Mouse (Mus musculus) CH12.LX (cell line): ENCODE data around the gene Nupr1. TPM values are rescaled to one million over a fixed set of nuclear protein-coding genes. Genes with fewer than 3 reads are reported as not detected.

ENCODE experiments used
- DNase-seq: peaks from one replicate; pipeline ENCODE4 v3.0.0-alpha.2; 2013; ENCODE audit errors: extremely low read depth
- H3K27ac ChIP-seq: 2 replicates; pipeline ENCODE4 v1.5.1; 2012; ENCODE audit warnings: low read depth, mild to moderate bottlenecking, control low read depth, moderate library complexity; ENCODE audit not compliant: insufficient read depth
- H3K27me3 ChIP-seq: replicated peaks from 2 replicates; pipeline ENCODE3; 2012; ENCODE audit warnings: inconsistent platforms
- H3K36me3 ChIP-seq, 2 experiments: replicated peaks in 1 of 2; 2 replicates each; pipeline versions ENCODE3 to v1.6.1; 2012; ENCODE audit warnings: inconsistent platforms in 1 of 2, low read length in 1 of 2, mild to moderate bottlenecking in 1 of 2, mixed read lengths in 1 of 2, moderate library complexity in 1 of 2; ENCODE audit not compliant: control insufficient read depth in 1 of 2, insufficient read depth in 1 of 2
- H3K4me1 ChIP-seq, 2 experiments: 2 replicates each; pipeline ENCODE4 v1.6.1; 2012; ENCODE audit warnings: inconsistent platforms in 1 of 2, moderate library complexity in 1 of 2; ENCODE audit not compliant: insufficient read depth in 2 of 2, control insufficient read depth in 1 of 2
- H3K4me2 ChIP-seq: 2 replicates; pipeline ENCODE4 v1.6.1; 2012; ENCODE audit warnings: low read depth, mild to moderate bottlenecking, control low read depth; ENCODE audit not compliant: poor library complexity, insufficient read depth, severe bottlenecking
- H3K4me3 ChIP-seq, 3 experiments: fragments of 150-350 bp in 1 of 3; sonication (generic) in 1 of 3; replicated peaks in 1 of 3; 2 replicates each; pipeline versions ENCODE3 to v1.5.1; 2011 to 2012; ENCODE audit warnings: low read depth in 2 of 3, low read length in 2 of 3, mild to moderate bottlenecking in 2 of 3, moderate library complexity in 2 of 3, control low read depth in 1 of 3, improper control_type of control experiment in 1 of 3, inconsistent platforms in 1 of 3, mixed read lengths in 1 of 3; ENCODE audit not compliant: poor library complexity in 1 of 3
- H3K79me2 ChIP-seq: replicated peaks from 2 replicates; pipeline ENCODE4 v1.6.1; 2012; ENCODE audit warnings: mild to moderate bottlenecking, moderate library complexity; ENCODE audit not compliant: control insufficient read depth, poor library complexity, insufficient read depth, severe bottlenecking; ENCODE audit errors: extremely low read depth
- H3K9ac ChIP-seq: 2 replicates; pipeline ENCODE4 v1.6.1; 2012; ENCODE audit warnings: low read depth, mild to moderate bottlenecking, control low read depth, moderate library complexity; ENCODE audit not compliant: insufficient read depth
- H3K9me3 ChIP-seq: replicated peaks from 2 replicates; pipeline ENCODE3; 2012; ENCODE audit warnings: low read length, inconsistent platforms, mixed read lengths
- BHLHE40 ChIP-seq: IDR thresholded peaks from 2 replicates; pipeline ENCODE4 v1.6.1; 2011; ENCODE audit warnings: mild to moderate bottlenecking, low read depth, low read length, improper control_type of control experiment
- CHD1 ChIP-seq: IDR thresholded peaks from 2 replicates; pipeline ENCODE4 v1.6.1; 2012; ENCODE audit warnings: low read depth, low read length, improper control_type of control experiment, inconsistent platforms
- CHD2 ChIP-seq: IDR thresholded peaks from 2 replicates; pipeline ENCODE4 v1.6.1; 2011; ENCODE audit warnings: low read length, improper control_type of control experiment
- CTCF ChIP-seq, 2 experiments: IDR thresholded peaks in 1 of 2; conservative IDR thresholded peaks in 1 of 2; 2 replicates each; pipeline ENCODE4 v1.5.1; 2011 to 2012; ENCODE audit warnings: low read depth in 2 of 2, low read length in 2 of 2, improper control_type of control experiment in 1 of 2, inconsistent platforms in 1 of 2, mild to moderate bottlenecking in 1 of 2, moderate library complexity in 1 of 2
- E2F4 ChIP-seq: IDR thresholded peaks from 2 replicates; pipeline ENCODE4 v1.6.1; 2011; ENCODE audit warnings: low read depth, low read length, improper control_type of control experiment; ENCODE audit not compliant: insufficient replicate concordance
- GABPA ChIP-seq: IDR thresholded peaks from 2 replicates; pipeline ENCODE4 v1.6.1; 2012; ENCODE audit warnings: low read depth, low read length, improper control_type of control experiment, inconsistent platforms; ENCODE audit not compliant: insufficient replicate concordance
- IRF4 ChIP-seq: IDR thresholded peaks from 2 replicates; pipeline ENCODE4 v1.6.1; 2014; ENCODE audit warnings: low read depth, mild to moderate bottlenecking, inconsistent platforms, low read length, improper control_type of control experiment
- KAT2A ChIP-seq: IDR thresholded peaks from 2 replicates; pipeline ENCODE4 v1.6.1; 2012; ENCODE audit warnings: low read length, improper control_type of control experiment, inconsistent platforms; ENCODE audit not compliant: insufficient replicate concordance
- MAX ChIP-seq: IDR thresholded peaks from 2 replicates; pipeline ENCODE4 v1.6.1; 2011; ENCODE audit warnings: low read length, improper control_type of control experiment
- MAZ ChIP-seq: IDR thresholded peaks from 2 replicates; pipeline ENCODE4 v1.6.1; 2012; ENCODE audit warnings: low read depth, mild to moderate bottlenecking, inconsistent platforms, low read length, improper control_type of control experiment, moderate library complexity
- MXI1 ChIP-seq: IDR thresholded peaks from 2 replicates; pipeline ENCODE4 v1.6.1; 2011; ENCODE audit warnings: mild to moderate bottlenecking, low read depth, low read length, improper control_type of control experiment
- MYC ChIP-seq: IDR thresholded peaks from 2 replicates; pipeline ENCODE4 v1.6.1; 2011; ENCODE audit warnings: low read depth, mild to moderate bottlenecking, improper control_type of control experiment, low read length
- NELFE ChIP-seq: IDR thresholded peaks from 2 replicates; pipeline ENCODE4 v1.6.1; 2011; ENCODE audit warnings: low read depth, low read length, improper control_type of control experiment
- NRF1 ChIP-seq: IDR thresholded peaks from 2 replicates; pipeline ENCODE4 v1.6.1; 2014; ENCODE audit warnings: low read depth, mild to moderate bottlenecking, inconsistent platforms, low read length, improper control_type of control experiment, moderate library complexity
- POLR2AphosphoS2 ChIP-seq: IDR thresholded peaks from 2 replicates; pipeline ENCODE4 v1.6.1; 2011; ENCODE audit warnings: low read depth, low read length, improper control_type of control experiment
- RAD21 ChIP-seq: IDR thresholded peaks from 2 replicates; pipeline ENCODE4 v1.6.1; 2011; ENCODE audit warnings: low read depth, mild to moderate bottlenecking, low read length, improper control_type of control experiment, moderate library complexity
- SMC3 ChIP-seq: IDR thresholded peaks from 2 replicates; pipeline ENCODE4 v1.6.1; 2011; ENCODE audit warnings: low read depth, low read length, improper control_type of control experiment
- TCF12 ChIP-seq: IDR thresholded peaks from 2 replicates; pipeline ENCODE4 v1.6.1; 2014; ENCODE audit warnings: low read depth, mild to moderate bottlenecking, inconsistent platforms, low read length, improper control_type of control experiment
- UBTF ChIP-seq: IDR thresholded peaks from 2 replicates; pipeline ENCODE4 v1.6.1; 2012; ENCODE audit warnings: low read depth, mild to moderate bottlenecking, inconsistent platforms, low read length, improper control_type of control experiment, moderate library complexity
- USF1 ChIP-seq: IDR thresholded peaks from 2 replicates; pipeline ENCODE4 v1.6.1; 2014; ENCODE audit warnings: low read depth, mild to moderate bottlenecking, inconsistent platforms, low read length, improper control_type of control experiment
- ZNF384 ChIP-seq: IDR thresholded peaks from 2 replicates; pipeline ENCODE4 v1.6.1; 2012; ENCODE audit warnings: low read depth, low read length, improper control_type of control experiment, inconsistent platforms
- dilution Hi-C: fragments of 300-500 bp; cut with MboI; formaldehyde crosslinking; loops from 2 replicates; pipeline ENCODE4 v1.14.3; 2020; ENCODE audit warnings: low sequenced_read_pairs; ENCODE audit not compliant: extremely low pct_unique_long_range_greater_than_20kb, extremely low pct_ligation_motif_present
- in situ Hi-C: fragments of 300-500 bp; cut with MboI; formaldehyde crosslinking; loops from 3 replicates; pipeline ENCODE4 v1.14.3; 2019; ENCODE audit warnings: low sequenced_read_pairs, low pct_ligation_motif_present, low pct_unique_long_range_greater_than_20kb, mixed read lengths
- polyA plus RNA-seq: library from polyadenylated mRNA; unstranded; fragments of >175 nt; gene quantifications from 2 replicates; pipeline ENCODE4 v1.2.1, GENCODE M21; 2012; ENCODE audit warnings: low read depth; ENCODE audit not compliant: insufficient read length
- total RNA-seq, 2 experiments: library from RNA; depleted of rRNA; stranded (reverse); fragments of 300-350 nt in 1 of 2; fragments of >200 nt in 1 of 2; gene quantifications; 2 replicates each; pipeline ENCODE4 v1.2.3; 2012 to 2014

Gene Nupr1
- total and polyA plus RNA-seq, 3 experiments = 6.4 to 13.9 (median 13.5) TPM

DNA sequence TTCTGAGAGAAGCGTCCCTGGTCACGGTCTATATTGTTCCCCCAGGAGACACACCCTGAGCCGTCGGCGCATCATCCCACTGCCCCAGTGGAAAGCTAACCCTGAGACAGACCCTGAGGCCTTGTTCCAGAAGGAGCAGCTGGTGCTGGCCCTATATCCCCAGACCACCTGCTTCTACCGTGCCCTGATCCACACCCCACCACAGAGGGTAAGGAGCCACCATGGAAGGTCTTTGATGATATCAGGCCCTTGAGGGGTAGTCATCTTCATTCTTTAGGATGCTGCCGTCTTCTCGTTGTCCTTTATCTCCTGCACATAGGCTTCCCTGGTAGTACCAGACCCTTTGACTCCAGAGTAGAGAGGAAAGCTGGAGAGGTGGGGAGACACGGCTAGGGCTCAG lies 41.5 kb upstream of the Nupr1 start:
- H3K4me3 ChIP-seq = no peak overlapping the region
- H3K36me3 ChIP-seq = peaks cover 56 to 82% of the 10 kb centered on the region in 2 experiments
- dilution Hi-C loops = no loop called here
- no peaks in the 10 kb centered on the region for H3K79me2 ChIP-seq
- peaks cover 4 to 44% of the 10 kb centered on the region in 2 experiments for H3K4me1 ChIP-seq
- no peak overlapping the region for H3K27ac ChIP-seq
- DNase-seq = no peak
- in situ Hi-C loops = no loop called here
- no peak overlapping the region for H3K4me2 ChIP-seq
- H3K9ac ChIP-seq = no peak overlapping the region
- no peaks in the 10 kb centered on the region for H3K27me3 ChIP-seq
- no peak for TF ChIP-seq CHD2
- TF ChIP-seq CTCF (conservative IDR thresholded peaks at IDR 0.05 in 1 of 2, IDR thresholded peaks at IDR 0.05 in 1 of 2; ENCODE audit: low read depth in 2 of 2, low read length in 2 of 2) = no peak
- TF ChIP-seq ZNF384 = no peak
- no peak for TF ChIP-seq BHLHE40
- TF ChIP-seq NELFE = no peak
- H3K9me3 ChIP-seq = no peaks in the 10 kb centered on the region

DNA sequence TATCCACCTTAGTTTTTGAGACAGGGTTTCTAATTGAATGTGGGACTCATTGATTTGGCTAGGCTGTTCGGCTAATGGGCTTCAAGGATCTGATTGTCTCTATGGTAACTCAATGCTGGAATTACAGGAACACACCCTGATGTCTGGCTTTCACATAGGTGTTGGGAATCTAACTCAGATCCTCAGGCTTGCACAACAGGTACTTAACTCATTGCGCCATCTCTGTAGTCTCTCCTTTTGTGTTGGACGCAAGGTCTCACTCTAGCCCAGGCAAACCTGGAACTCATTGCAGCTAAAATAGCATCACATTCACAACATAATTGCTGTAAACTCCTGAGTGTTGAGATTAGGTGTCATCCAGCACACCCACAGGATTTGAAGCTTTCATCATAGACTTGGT lies 39.5 kb upstream of the Nupr1 start:
- Histone ChIP-seq H3K4me2 (no peak overlapping the region), H3K27ac (no peak overlapping the region), H3K27me3 (no peaks in the 10 kb centered on the region), H3K9me3 (no peaks in the 10 kb centered on the region), H3K9ac (no peak overlapping the region), H3K4me1 (peaks cover 4 to 40% of the 10 kb centered on the region in 2 experiments), H3K36me3 (peaks cover 57 to 82% of the 10 kb centered on the region in 2 experiments), H3K4me3 (no peak overlapping the region), H3K79me2 (no peaks in the 10 kb centered on the region)
- TF ChIP-seq RAD21 = no peak
- no peak for TF ChIP-seq TCF12
- no peak for TF ChIP-seq MAZ
- no peak for TF ChIP-seq BHLHE40
- no peak for TF ChIP-seq MAX
- TF ChIP-seq KAT2A = no peak
- no peak for TF ChIP-seq NRF1
- TF ChIP-seq GABPA = no peak
- no peak for TF ChIP-seq IRF4
- no peak for TF ChIP-seq MXI1
- TF ChIP-seq SMC3 = no peak
- no peak for TF ChIP-seq NELFE
- TF ChIP-seq CHD1 = no peak
- no peak for TF ChIP-seq UBTF
- no peak for TF ChIP-seq POLR2AphosphoS2
- no peak for TF ChIP-seq MYC
- no peak for TF ChIP-seq USF1
- TF ChIP-seq E2F4 = no peak
- in situ Hi-C loops = no loop called here
- DNase-seq = no peak
- dilution Hi-C loops = no loop called here
